Mouse (Mus musculus): ENCODE measurements around the gene Usp51. TPM values are rescaled to one million over a fixed set of nuclear protein-coding genes. Genes with fewer than 3 reads are reported as not detected.
A peak's percentile ranks its signal among the peaks of the same experiment; 100 is the strongest.
"Not testable (repeated sequence)": the region's sequence is repeated elsewhere in the genome, so short reads cannot be mapped to it uniquely, and the experiment has no call there.

Usp51 gene
- not detected for total RNA-seq (2021)
- long read RNA-seq, experiment 1: 0 reads
- long read RNA-seq, experiment 2: 0 reads

DNA sequence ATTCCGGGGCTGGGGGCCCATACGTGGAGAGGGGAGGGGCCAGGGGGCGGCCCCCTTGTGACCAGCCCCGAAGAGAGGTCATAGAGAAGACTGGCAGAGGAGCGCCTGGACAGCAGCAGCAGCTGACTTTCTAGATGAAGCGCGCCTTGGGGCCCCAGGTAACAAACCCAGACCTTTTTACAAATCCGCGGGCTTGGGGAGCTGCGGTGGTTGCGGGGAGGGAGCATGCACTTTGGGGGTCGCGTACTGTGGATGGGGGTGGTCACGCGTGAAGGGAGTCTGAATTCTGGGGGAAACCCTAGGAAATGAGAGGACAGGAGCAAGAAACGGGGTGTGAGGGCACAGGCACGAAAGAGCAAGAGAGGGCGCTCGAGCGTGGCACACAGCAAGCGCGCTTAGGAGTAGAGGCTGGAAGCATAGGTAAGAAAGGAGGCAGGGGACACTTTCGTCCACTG, at the start of gene Usp51:
TSS of gene Usp51 (plus strand) at position 83 of the 455 bp plus-strand sequence.
- DNase-seq: peak; percentile 20 to 29

GRCm38 (mm10) chrX:152969606-152970005, 36.7 kb upstream of the Usp51 start:
- DNase-seq: no peak

DNA sequence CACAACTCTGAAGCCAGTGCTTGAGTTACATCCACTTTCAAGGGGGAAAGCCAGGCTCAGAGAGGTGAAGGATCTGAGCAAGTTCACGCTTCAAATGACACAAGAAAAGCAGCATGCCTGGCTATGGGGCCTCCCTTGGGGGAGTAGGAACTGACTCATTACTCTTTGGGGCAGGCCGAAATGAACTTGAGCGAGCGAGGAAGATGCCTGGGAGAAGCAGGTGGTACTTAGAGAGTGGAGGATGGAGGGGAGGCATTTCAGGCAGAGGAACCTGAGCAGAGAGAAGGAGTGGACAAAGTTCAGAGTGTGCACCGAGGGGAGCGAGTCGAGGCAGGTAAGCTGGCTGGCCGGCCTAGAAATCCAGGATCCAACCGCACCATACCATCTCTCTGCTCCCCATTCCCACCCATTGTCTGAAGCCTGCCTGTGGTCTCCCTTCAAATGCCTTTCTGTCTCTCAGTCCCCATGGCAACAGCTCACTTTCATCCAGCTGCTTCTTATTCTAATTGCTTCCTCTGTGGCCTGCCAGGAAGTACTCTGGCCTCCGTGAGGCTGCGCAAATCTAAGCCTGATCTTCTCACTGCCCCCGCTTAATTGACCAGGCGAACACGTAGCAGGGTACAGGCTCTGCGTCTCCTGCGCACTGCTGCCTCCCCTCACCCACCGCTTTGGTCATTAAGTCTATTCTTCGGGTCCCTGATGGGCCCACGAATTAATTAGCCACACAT, 32.6 kb upstream of the Usp51 start:
- DNase-seq: not testable (repeated sequence)

- DNase-seq: peak; percentile 3 to 6
Measured at GRCm38 (mm10) chrX:152974204-152974661, 32.0 kb upstream of the Usp51 start.

GRCm38 (mm10) chrX:152976538-152976937, 29.7 kb upstream of the Usp51 start:
- no peak for DNase-seq

DNA sequence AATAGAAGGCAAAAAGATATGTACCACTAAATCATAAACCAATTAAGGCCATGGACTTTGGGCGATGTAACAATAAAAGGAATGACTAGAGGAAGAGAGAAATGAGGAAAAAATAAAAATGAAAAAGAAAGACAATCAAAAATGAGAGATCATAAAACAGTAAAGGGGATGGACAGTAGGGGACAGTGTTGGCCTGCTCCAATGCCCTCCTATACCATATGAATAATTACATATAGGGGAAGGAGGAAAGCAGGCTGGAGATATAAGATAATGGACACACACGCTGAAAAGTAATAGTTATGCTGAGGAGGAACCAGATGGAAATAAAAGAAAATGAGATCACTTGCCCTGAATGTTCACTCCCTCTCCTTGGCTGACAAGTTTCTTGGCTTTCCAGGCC, 21.3 kb upstream of the Usp51 start:
- DNase-seq: no peak

DNA sequence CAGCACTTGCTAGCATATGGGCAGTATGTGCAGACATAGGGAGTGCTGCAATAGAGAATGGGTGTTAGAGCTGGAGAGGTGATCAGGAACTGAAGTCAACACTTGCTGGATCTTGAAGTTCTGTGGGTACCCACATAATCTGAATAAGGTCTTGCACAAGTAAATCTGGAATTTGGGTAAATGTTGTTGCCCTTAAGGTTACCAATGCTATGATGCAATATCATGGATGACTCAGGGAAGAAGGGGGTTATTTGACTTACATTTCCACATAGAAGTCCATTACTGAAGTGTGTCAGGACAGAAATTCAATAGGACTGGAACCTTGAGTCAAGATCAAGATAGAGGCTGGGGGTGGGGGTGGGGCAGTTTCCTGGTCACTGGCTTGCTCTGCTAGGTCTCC, 16.4 kb upstream of the Usp51 start:
- DNase-seq: not testable (repeated sequence)

- not testable (repeated sequence) for DNase-seq
Measured at GRCm38 (mm10) chrX:152996105-152996504, 10.2 kb upstream of the Usp51 start.

DNA sequence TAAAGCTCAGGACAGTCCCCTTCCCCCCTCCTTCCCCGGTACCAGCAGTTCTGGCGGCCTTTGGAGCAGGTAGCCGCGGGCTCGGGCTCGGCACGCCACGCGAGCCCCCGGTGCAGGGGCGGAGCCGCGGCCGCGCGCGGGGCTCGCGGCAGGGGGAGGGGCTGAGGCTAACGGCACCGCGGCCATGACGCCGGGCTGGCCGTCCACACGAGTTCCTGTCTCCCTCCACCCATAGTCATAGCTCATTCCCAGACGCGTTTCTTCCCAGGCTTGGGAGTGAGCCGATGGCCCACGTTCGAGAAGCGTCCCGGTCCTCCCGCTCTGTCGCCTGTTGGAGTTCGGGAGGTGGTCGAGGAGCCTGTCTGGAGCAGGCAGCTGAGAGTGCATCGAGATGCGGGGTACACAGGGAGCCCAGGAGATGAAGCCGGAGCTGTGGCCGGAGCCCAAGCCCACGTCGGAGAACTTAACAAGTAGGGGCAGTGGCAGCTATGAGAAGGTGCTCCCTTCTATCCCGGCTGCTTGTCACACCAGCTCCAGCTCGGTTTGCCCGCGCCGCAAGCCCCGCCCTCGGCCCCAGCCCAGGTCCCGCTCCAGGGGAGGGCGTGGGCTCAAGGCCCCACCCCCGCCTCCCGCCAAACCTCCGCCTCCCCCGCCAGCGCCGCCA, 884 bp downstream of the Usp51 start:
- DNase-seq: peak; percentile 41 to 48

- no peak for DNase-seq
Measured at GRCm38 (mm10) chrX:153007685-153008047, 1.4 kb downstream of the Usp51 start.

GRCm38 (mm10) chrX:153025255-153025654, 19.0 kb downstream of the Usp51 start:
- DNase-seq: not testable (repeated sequence)

- not testable (repeated sequence) for DNase-seq
Measured at GRCm38 (mm10) chrX:153025709-153026108, 19.4 kb downstream of the Usp51 start.

DNA sequence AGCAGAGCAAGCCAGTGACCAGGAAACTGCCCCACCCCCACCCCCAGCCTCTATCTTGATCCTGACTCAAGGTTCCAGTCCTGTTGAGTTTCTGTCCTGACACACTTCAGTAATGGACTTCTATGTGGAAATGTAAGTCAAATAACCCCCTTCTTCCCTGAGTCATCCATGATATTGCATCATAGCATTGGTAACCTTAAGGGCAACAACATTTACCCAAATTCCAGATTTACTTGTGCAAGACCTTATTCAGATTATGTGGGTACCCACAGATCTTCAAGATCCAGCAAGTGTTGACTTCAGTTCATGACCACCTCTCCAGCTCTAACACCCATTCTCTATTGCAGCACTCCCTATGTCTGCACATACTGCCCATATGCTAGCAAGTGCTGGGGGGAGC, 25.3 kb downstream of the Usp51 start:
- DNase-seq: not testable (repeated sequence)

- DNase-seq: peak; percentile 79 to 84
Measured at GRCm38 (mm10) chrX:153037087-153037971, 31.1 kb downstream of the Usp51 start, which contains the start of gene Mageh1. TSS of gene Mageh1 (minus strand) at chrX:153037575.

DNA sequence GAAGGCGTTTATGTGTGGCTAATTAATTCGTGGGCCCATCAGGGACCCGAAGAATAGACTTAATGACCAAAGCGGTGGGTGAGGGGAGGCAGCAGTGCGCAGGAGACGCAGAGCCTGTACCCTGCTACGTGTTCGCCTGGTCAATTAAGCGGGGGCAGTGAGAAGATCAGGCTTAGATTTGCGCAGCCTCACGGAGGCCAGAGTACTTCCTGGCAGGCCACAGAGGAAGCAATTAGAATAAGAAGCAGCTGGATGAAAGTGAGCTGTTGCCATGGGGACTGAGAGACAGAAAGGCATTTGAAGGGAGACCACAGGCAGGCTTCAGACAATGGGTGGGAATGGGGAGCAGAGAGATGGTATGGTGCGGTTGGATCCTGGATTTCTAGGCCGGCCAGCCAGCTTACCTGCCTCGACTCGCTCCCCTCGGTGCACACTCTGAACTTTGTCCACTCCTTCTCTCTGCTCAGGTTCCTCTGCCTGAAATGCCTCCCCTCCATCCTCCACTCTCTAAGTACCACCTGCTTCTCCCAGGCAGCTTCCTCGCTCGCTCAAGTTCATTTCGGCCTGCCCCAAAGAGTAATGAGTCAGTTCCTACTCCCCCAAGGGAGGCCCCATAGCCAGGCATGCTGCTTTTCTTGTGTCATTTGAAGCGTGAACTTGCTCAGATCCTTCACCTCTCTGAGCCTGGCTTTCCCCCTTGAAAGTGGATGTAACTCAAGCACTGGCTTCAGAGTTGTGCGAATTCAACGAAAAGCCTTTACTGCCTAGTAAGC, 31.9 kb downstream of the Usp51 start:
- DNase-seq: not testable (repeated sequence)

Other genes starting within 250 kb of the Usp51 start
- gene Shroom2, start 237.0 kb upstream of the Usp51 start, total RNA-seq (2021): 1 to 10 TPM; 3.3 to 4.6 TPM
- under 1 TPM in 1 of 2 experiments, not detected in 1; 0.23 TPM for gene Gpr143, start 224.5 kb upstream of the Usp51 start, total RNA-seq (2021)
- gene Mageh1, start 31.1 kb downstream of the Usp51 start, total RNA-seq (2021): 10 to 100 TPM in 1 of 2 experiments, 1 to 10 TPM in 1; 9.8 to 10.9 TPM
- not detected for gene Foxr2, start 112.3 kb downstream of the Usp51 start, total RNA-seq (2021)
- 1 to 10 TPM; 4.3 to 5.3 TPM for gene Rragb, start 133.5 kb downstream of the Usp51 start, total RNA-seq (2021)
- under 1 TPM; 0.25 to 0.31 TPM for gene Klf8, start 231.0 kb downstream of the Usp51 start, total RNA-seq (2021)

All from heart, adult 18-20 months (tissue).